Mouse (Mus musculus): Measurements from ENCODE around the gene Rpf1. TPM values are rescaled to one million over a fixed set of nuclear protein-coding genes. Genes with fewer than 3 reads are reported as not detected.

Rpf1 gene
- polyA plus RNA-seq (2015; fragmentation: Nextera tagmentation; extraction: Ambion mirVana): 49.1 and 52.2 TPM in 2 replicates

DNA sequence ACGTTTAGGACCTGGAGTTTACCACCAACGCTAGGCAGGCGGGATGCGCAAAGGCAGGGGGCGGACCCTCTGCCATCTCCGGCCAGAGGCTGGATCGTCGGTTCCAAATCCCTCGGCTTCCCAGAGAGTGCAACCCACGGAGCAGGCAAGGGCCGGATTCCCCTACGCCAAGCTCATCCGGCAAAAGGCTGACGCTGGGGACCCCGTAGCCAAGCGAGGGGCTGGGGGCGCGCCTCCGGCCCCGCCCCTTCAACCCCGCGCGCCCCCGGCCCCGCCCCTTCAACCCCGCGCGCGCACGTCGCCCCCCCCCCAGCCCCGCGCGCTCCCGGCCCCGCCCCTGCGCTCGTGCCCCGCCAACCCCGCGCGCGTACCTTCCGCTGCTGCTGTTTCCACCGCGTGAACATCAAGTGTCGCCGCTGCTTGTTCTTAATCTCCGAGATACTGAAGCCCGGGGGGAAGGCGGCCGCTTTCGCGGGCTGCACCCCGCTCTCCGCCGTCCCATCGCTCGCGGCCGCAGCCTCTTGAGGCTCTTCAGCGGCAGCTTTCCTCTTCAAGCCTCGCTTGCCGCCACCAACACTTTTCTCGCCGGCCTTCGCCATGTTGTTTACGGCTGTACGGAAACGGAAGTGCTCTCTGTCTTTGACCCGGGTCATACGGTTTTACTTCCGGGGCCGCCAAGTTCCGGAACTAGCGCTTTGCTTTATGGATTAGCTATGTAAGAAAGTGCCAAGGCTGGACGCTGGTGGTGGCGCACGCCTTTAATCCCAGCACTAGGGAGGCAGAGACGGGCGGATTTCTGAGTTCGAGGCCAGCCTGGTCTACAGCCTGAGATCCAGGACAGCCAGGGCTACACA lies at the start of gene Rpf1:
Gene Rpf1 (minus strand): TSS at position 632 of the 854 bp plus-strand sequence.
- Histone ChIP-seq H3K9me3 (ENCODE audit: control insufficient read depth, low read length) (no peaks in the 10 kb centered on the region), H3K4me1 (replicated peaks; ENCODE audit: control insufficient read depth, insufficient read depth, low read length) (peaks cover 2% of the 10 kb centered on the region; the same call in 1 of the 2 replicates), H3K4me3 (ENCODE audit: low read length) (peak within 1 kb of the TSS; percentile 95), H3K4me2 (ENCODE audit: low read depth, low read length) (peak within 1 kb of the TSS; percentile 83), H3K9ac (ENCODE audit: low read length) (peak within 1 kb of the TSS; percentile 93), H3K36me3 (ENCODE audit: control insufficient read depth, insufficient read depth, low read length) (peaks cover 7% of the 10 kb centered on the region), H3K27ac (ENCODE audit: low read length) (peak within 1 kb of the TSS; percentile 99), H3K27me3 (ENCODE audit: control insufficient read depth, insufficient read depth, low read depth, low read length) (no peaks in the 10 kb centered on the region)
- WGBS: under 1% methylated on average over 71 of the region's 82 CpGs
- ATAC-seq (ENCODE audit: low read depth): peak; percentile 97

DNA sequence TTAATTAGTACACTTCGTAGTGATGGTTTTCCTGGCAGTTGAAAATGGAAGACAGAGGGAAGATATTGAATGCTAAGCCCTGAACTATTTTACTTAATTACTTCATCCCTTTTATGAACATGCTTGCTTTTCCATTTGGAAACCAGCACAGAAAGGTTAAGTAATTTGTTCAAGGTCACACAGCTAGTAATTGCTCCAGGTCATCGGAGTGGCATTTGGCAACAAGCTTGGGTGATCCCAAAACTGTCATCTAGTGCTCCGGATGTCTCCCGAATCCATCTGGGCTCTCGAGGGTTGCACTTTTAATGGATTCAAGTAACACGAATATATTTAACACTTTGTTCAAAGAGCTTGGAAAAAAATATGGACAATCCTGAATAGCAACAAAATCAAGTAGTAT lies 49.7 kb upstream of the Rpf1 start:
- Histone ChIP-seq H3K9me3 (ENCODE audit: control insufficient read depth, low read length) (no peaks in the 10 kb centered on the region), H3K4me2 (ENCODE audit: low read depth, low read length) (no peak overlapping the region), H3K27ac (ENCODE audit: low read length) (no peak overlapping the region), H3K4me1 (replicated peaks; ENCODE audit: control insufficient read depth, insufficient read depth, low read length) (no peaks in the 10 kb centered on the region), H3K9ac (ENCODE audit: low read length) (no peak overlapping the region), H3K36me3 (ENCODE audit: control insufficient read depth, insufficient read depth, low read length) (no peaks in the 10 kb centered on the region), H3K27me3 (ENCODE audit: control insufficient read depth, insufficient read depth, low read depth, low read length) (no peaks in the 10 kb centered on the region), H3K4me3 (ENCODE audit: low read length) (no peak overlapping the region)
- 75% methylated on average over 6 of the region's 6 CpGs for WGBS
- ATAC-seq (ENCODE audit: low read depth): no peak

DNA sequence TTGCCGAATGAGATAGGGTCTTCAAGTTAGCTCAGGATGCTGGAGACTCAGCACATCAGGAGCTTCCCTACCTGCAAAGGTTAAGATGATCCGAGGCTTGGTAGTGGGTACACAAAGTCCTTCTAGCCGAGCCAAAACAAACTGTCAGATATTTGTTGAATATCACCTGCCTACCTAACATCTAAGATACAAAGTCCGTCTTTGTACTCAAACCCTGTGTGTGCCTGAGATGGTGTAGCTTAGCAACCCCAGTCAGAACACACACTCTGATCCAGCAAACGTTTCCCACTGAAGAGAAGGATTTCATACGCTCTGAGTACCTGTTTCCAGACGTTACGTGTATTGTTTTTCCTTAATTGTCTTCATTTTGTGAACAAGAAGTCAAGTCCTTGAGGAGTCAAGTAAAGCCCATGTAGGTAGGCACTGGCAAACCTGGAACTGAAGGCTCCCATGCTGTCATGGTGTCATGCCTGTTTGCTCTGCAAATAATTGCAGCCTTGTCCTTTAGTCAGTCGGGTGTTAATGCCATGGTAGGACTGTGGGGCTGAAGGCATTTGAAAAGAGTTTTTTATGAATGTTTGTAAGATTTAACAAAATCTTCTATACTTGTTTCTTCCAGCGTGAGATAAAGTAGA lies 49.0 kb upstream of the Rpf1 start, which contains the start of gene Uox:
Gene Uox (plus strand): TSS at position 279 of the 635 bp plus-strand sequence.
- WGBS: 58% methylated on average over 10 of the region's 10 CpGs
- ATAC-seq (ENCODE audit: low read depth): no peak
- no peaks in the 10 kb centered on the region for H3K9me3 ChIP-seq (ENCODE audit: control insufficient read depth, low read length)
- H3K27me3 ChIP-seq (ENCODE audit: control insufficient read depth, insufficient read depth, low read depth, low read length): no peaks in the 10 kb centered on the region
- H3K36me3 ChIP-seq (ENCODE audit: control insufficient read depth, insufficient read depth, low read length): no peaks in the 10 kb centered on the region
- no peak within 1 kb of the TSS for H3K4me2 ChIP-seq (ENCODE audit: low read depth, low read length)
- no peak within 1 kb of the TSS for H3K4me3 ChIP-seq (ENCODE audit: low read length)
- H3K27ac ChIP-seq (ENCODE audit: low read length): no peak within 1 kb of the TSS
- H3K9ac ChIP-seq (ENCODE audit: low read length): no peak within 1 kb of the TSS
- H3K4me1 ChIP-seq (replicated peaks; ENCODE audit: control insufficient read depth, insufficient read depth, low read length): no peaks in the 10 kb centered on the region

DNA sequence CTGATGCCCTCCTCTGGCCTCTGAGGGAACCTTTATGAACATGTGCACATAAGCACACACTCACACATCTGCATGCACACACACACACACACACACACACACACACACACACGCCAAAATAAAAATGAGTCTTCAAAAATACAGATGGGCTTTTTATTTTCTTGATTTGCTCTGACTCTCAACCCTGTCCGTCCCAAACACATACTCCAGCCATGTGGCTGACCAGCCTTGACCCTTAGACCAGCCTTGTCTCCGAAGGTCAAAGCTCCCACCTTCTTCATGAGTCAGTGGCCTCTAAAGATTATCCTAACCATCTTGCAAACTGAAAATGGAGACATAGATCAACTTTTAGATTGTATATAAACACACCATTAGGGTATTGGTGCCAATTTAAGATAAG lies 48.4 kb upstream of the Rpf1 start:
- Histone ChIP-seq H3K9ac (ENCODE audit: low read length) (no peak overlapping the region), H3K9me3 (ENCODE audit: control insufficient read depth, low read length) (no peaks in the 10 kb centered on the region), H3K4me3 (ENCODE audit: low read length) (no peak overlapping the region), H3K4me1 (replicated peaks; ENCODE audit: control insufficient read depth, insufficient read depth, low read length) (no peaks in the 10 kb centered on the region), H3K27ac (ENCODE audit: low read length) (no peak overlapping the region), H3K27me3 (ENCODE audit: control insufficient read depth, insufficient read depth, low read depth, low read length) (no peaks in the 10 kb centered on the region), H3K4me2 (ENCODE audit: low read depth, low read length) (no peak overlapping the region), H3K36me3 (ENCODE audit: control insufficient read depth, insufficient read depth, low read length) (no peaks in the 10 kb centered on the region)
- no peak for ATAC-seq (ENCODE audit: low read depth)
- 85% methylated on average over 3 of the region's 3 CpGs for WGBS

DNA sequence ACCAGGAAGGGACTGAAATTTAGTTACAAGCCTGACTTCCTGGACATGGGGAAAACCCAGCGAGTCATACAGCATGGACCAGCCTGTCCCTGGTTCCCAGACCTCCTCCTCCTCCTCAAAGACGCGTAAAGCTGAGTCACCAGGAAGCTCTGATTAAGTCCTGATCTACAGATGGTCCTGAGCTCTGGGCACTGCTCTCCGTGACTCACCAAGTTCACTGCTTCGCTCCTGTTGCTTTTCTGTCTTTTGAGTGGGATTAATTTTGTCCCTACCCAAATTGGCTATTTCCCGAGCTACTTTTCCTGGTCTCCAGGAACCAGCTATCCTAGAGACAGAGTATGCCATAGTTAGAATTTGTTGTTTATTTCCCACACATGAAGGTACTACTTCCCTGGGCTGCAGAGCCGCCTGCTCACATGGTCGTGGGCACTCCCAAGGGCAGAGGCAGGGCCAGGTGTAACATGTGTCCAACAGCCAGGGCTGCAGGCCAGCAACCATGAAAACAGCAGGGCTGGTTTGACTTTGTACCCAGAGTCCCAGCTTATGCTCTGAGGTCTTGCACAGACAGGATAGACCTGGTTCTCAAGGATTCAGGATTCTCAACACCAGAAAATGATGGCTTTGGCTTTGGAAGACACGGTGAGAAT lies 46.8 kb upstream of the Rpf1 start:
- Histone ChIP-seq H3K4me3 (ENCODE audit: low read length) (no peak overlapping the region), H3K9me3 (ENCODE audit: control insufficient read depth, low read length) (no peaks in the 10 kb centered on the region), H3K36me3 (ENCODE audit: control insufficient read depth, insufficient read depth, low read length) (no peaks in the 10 kb centered on the region), H3K27me3 (ENCODE audit: control insufficient read depth, insufficient read depth, low read depth, low read length) (no peaks in the 10 kb centered on the region), H3K4me2 (ENCODE audit: low read depth, low read length) (no peak overlapping the region), H3K27ac (ENCODE audit: low read length) (no peak overlapping the region), H3K9ac (ENCODE audit: low read length) (no peak overlapping the region), H3K4me1 (replicated peaks; ENCODE audit: control insufficient read depth, insufficient read depth, low read length) (no peaks in the 10 kb centered on the region)
- WGBS: 59% methylated on average over 9 of the region's 9 CpGs
- no peak for ATAC-seq (ENCODE audit: low read depth)

DNA sequence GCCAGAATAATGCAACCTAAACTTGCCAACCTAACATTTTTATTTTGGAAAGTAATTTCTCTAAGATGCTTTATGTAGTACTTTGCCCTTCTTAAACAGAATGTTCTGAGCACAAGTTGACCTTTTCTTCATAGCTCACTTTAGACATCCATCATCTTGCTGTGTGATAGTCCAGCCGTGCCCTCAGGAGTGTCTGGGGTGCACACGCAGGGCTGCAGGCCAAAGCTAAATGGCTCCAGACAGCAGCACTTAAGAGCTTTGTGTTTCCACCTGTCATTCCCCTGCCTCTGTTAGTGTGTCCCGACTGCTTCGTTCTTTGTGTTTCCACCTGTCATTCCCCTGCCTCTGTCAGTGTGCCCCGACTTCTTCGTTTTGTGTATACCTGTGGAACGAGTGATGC lies 46.1 kb upstream of the Rpf1 start:
- Histone ChIP-seq H3K27ac (ENCODE audit: low read length) (no peak overlapping the region), H3K4me1 (replicated peaks; ENCODE audit: control insufficient read depth, insufficient read depth, low read length) (no peaks in the 10 kb centered on the region), H3K4me3 (ENCODE audit: low read length) (no peak overlapping the region), H3K9ac (ENCODE audit: low read length) (no peak overlapping the region), H3K36me3 (ENCODE audit: control insufficient read depth, insufficient read depth, low read length) (no peaks in the 10 kb centered on the region), H3K27me3 (ENCODE audit: control insufficient read depth, insufficient read depth, low read depth, low read length) (no peaks in the 10 kb centered on the region), H3K9me3 (ENCODE audit: control insufficient read depth, low read length) (no peaks in the 10 kb centered on the region), H3K4me2 (ENCODE audit: low read depth, low read length) (no peak overlapping the region)
- no peak for ATAC-seq (ENCODE audit: low read depth)
- 50% methylated on average over 7 of the region's 7 CpGs for WGBS

DNA sequence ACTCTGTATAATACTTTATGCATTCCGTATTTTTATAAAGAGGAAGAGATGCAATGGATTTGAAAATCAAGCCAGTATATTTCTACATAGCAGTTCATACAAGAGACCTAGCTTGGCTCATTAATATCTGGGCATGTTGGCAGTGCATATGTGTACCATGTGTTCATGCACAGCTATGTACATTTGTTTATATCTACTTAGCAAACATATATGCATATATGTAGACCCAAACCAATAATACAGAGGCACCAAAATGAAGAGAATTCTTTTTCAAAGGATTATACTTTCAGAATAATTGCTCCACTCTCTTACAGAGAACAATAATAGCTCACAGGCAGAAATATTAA lies 43.8 kb upstream of the Rpf1 start:
- no peaks in the 10 kb centered on the region for H3K27me3 ChIP-seq (ENCODE audit: control insufficient read depth, insufficient read depth, low read depth, low read length)
- H3K4me3 ChIP-seq (ENCODE audit: low read length): no peak overlapping the region
- no peaks in the 10 kb centered on the region for H3K9me3 ChIP-seq (ENCODE audit: control insufficient read depth, low read length)
- WGBS: 82% methylated on average over 1 of the region's 1 CpGs
- no peak for ATAC-seq (ENCODE audit: low read depth)
- H3K4me1 ChIP-seq (replicated peaks; ENCODE audit: control insufficient read depth, insufficient read depth, low read length): no peaks in the 10 kb centered on the region
- H3K9ac ChIP-seq (ENCODE audit: low read length): no peak overlapping the region
- H3K4me2 ChIP-seq (ENCODE audit: low read depth, low read length): no peak overlapping the region
- H3K36me3 ChIP-seq (ENCODE audit: control insufficient read depth, insufficient read depth, low read length): no peaks in the 10 kb centered on the region
- H3K27ac ChIP-seq (ENCODE audit: low read length): no peak overlapping the region

DNA sequence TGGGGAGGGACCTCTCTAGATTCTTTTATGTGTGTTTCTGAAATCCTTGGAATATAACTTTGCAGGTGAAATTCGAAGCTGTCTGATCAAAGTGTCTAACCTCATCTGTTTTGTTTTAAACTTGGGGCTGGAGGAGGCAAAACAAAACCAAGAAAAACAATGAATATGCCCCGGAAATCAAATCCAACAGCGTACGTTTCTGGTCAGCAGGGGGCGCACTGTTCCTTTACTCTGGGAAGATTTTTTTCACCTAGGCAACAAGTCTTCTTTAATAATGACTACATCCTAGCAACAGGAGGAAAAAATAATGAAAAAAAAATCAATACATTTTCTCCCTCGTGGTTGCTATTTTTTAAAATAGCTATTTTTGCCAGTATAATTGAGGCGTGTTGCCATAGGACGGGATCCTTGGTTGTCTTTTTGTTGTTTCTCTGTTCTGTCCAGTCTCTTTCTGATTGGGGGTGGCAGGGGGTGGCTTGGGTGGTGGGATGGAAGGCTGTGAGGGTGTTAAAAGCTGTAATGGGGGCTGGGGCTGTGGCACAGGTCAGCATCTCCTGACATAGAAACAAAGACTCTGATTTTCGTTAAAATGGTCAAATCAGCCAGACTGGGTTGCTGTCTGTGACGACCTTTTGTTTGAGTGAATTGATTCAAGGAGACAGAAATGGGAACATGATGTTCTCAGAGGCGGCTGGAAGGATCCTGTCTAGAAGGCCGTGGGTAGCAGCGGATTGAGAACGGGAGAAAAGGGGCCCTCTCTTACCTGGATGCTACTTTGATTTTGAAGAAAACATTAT lies 43.2 kb upstream of the Rpf1 start:
- Histone ChIP-seq H3K4me2 (ENCODE audit: low read depth, low read length) (no peak overlapping the region), H3K9me3 (ENCODE audit: control insufficient read depth, low read length) (no peaks in the 10 kb centered on the region), H3K4me1 (replicated peaks; ENCODE audit: control insufficient read depth, insufficient read depth, low read length) (no peaks in the 10 kb centered on the region), H3K9ac (ENCODE audit: low read length) (no peak overlapping the region), H3K36me3 (ENCODE audit: control insufficient read depth, insufficient read depth, low read length) (no peaks in the 10 kb centered on the region), H3K4me3 (ENCODE audit: low read length) (no peak overlapping the region), H3K27me3 (ENCODE audit: control insufficient read depth, insufficient read depth, low read depth, low read length) (no peaks in the 10 kb centered on the region), H3K27ac (ENCODE audit: low read length) (no peak overlapping the region)
- ATAC-seq (ENCODE audit: low read depth): no peak
- WGBS: 36% methylated on average over 14 of the region's 14 CpGs

DNA sequence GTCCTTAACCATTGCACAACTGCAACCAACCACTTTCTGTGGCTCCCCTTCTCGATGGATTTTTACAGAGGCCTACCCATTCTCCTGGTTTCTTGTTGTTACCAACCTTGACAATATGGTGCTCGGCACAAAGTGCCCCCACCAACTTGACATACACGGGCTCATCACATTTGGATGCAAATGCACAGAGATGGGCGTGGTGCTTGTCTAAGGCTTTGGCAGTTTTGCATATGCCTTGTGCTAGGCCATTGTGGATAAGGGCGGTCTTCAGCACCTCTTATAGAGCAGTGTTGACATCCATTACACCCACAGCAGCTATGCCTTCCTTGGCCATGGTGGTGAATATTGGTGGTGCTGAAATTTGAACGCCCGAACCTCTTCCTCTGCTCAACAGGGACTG lies 41.7 kb upstream of the Rpf1 start:
- no peaks in the 10 kb centered on the region for H3K4me1 ChIP-seq (replicated peaks; ENCODE audit: control insufficient read depth, insufficient read depth, low read length)
- H3K4me3 ChIP-seq (ENCODE audit: low read length): no peak overlapping the region
- 86% methylated on average over 7 of the region's 7 CpGs for WGBS
- H3K27ac ChIP-seq (ENCODE audit: low read length): no peak overlapping the region
- no peaks in the 10 kb centered on the region for H3K27me3 ChIP-seq (ENCODE audit: control insufficient read depth, insufficient read depth, low read depth, low read length)
- no peaks in the 10 kb centered on the region for H3K9me3 ChIP-seq (ENCODE audit: control insufficient read depth, low read length)
- H3K4me2 ChIP-seq (ENCODE audit: low read depth, low read length): no peak overlapping the region
- H3K9ac ChIP-seq (ENCODE audit: low read length): no peak overlapping the region
- ATAC-seq (ENCODE audit: low read depth): no peak
- no peaks in the 10 kb centered on the region for H3K36me3 ChIP-seq (ENCODE audit: control insufficient read depth, insufficient read depth, low read length)
